Mouse (Mus musculus) bone marrow macrophage, adult 2 months (primary cell): ENCODE measurements around the gene Ptgr2. TPM values are rescaled to one million over a fixed set of nuclear protein-coding genes. Genes with fewer than 3 reads are reported as not detected.

Experiments used
- H3K27ac ChIP-seq: 2 replicates; pipeline ENCODE4 v1.5.1; 2012; ENCODE audit warnings: low read depth, low read length; ENCODE audit not compliant: insufficient read depth
- H3K4me1 ChIP-seq: 2 replicates; pipeline ENCODE4 v1.6.1; 2012; ENCODE audit warnings: low read length; ENCODE audit not compliant: control insufficient read depth, insufficient read depth
- H3K4me3 ChIP-seq: 2 replicates; pipeline ENCODE4 v1.5.1; 2012; ENCODE audit warnings: mild to moderate bottlenecking, low read length, moderate library complexity; ENCODE audit not compliant: insufficient read depth
- CTCF ChIP-seq: IDR thresholded peaks from 2 replicates; pipeline ENCODE4 v1.5.1; 2012; ENCODE audit warnings: low read depth, mild to moderate bottlenecking, low read length, moderate library complexity
- POLR2A ChIP-seq: IDR thresholded peaks from 2 replicates; pipeline ENCODE4 v1.6.1; 2012; ENCODE audit warnings: mild to moderate bottlenecking, low read depth, low read length, borderline replicate concordance
- polyA plus RNA-seq: library from polyadenylated mRNA; stranded (reverse); fragments of >200 nt; gene quantifications from 2 replicates; pipeline ENCODE4 v1.2.4, GENCODE M21; 2012; ENCODE audit not compliant: missing spikeins, insufficient read depth, insufficient read length

Ptgr2 gene
- polyA plus RNA-seq, 1 experiment, result 46.7 TPM

DNA sequence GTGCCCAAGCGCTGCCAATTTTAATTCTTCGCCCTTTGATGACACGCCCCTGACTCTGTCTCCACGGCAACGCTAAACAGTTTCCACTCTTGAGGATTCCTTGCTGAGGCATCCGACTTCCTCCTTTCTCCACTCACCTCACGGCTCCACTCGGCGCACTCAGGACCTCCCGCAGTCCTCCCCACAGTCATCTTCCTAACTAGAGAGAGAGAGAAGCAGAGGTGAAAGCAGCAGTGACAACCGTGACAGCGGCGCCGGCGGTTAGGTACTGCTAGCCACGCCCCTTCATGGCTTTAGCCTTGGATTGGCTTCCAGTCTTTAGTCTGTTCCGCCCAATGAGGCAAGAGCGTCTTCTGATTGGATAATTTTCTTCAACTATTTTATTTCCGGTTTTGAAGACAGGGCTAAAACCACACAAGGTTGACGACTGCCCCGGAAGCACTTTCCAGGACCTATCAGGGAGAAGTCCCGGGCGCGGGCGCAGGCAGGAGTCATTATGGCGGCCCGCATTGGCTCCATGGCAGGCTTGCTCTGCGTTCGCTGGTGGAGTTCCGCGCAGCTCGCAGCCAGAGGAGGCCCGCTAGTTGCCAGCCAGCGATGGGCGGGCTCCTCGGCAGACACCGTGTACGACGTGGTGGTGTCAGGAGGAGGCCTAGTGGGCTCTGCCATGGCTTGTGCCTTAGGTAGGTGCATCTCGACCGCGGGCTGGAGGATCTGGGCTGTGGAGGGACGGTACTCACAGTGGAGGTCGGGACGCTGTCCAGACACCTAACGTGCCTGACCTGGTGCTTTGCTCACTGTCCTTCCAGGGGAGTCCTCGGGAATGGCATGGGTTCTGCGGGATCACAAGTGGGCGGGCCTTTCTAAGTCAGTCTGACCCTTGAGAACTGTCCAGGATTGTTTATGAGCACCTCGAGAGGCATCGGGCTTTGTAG lies 76.8 kb downstream of the Ptgr2 start, which contains the start of the genes Coq6 and Fam161b:
Coq6 (plus strand) TSS at position 103 of the 935 bp plus-strand sequence.
Fam161b (minus strand) TSS at position 279 of the 935 bp plus-strand sequence.
- Histone ChIP-seq H3K4me1 (peaks cover 7% of the 10 kb centered on the region), H3K27ac (no peak within 1 kb of the TSS), H3K4me3 (peak within 1 kb of the TSS; percentile 93)
- TF ChIP-seq CTCF (no peak), POLR2A (0 out of 2 replicates have a peak, but pooled peaks have one; percentile 41)

DNA sequence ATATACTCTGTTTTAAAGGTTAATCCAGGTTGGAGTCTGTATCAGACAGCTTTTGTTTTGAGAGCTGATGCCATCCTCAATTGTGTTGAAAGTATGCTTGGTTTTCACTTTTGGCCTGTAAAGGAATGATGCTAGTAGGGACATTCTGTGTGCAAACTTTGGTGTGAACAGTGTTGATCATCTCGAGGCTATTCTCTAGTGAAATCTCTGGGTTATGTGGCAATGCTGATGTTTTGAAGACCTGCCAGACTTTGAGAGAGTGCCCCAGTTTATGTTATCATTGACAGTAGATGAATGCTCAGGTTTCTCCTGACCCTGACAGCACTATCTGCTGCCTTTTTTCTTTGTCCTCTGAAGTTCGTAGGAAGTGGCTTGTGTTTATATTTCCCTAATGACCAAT lies 77.8 kb downstream of the Ptgr2 start:
- H3K27ac ChIP-seq, result no peak overlapping the region
- peaks cover 7% of the 10 kb centered on the region for H3K4me1 ChIP-seq
- H3K4me3 ChIP-seq, result 0 out of 2 replicates have a peak overlapping the region, but pooled peaks have one; percentile 9
- no peak for TF ChIP-seq CTCF
- TF ChIP-seq POLR2A, result no peak

DNA sequence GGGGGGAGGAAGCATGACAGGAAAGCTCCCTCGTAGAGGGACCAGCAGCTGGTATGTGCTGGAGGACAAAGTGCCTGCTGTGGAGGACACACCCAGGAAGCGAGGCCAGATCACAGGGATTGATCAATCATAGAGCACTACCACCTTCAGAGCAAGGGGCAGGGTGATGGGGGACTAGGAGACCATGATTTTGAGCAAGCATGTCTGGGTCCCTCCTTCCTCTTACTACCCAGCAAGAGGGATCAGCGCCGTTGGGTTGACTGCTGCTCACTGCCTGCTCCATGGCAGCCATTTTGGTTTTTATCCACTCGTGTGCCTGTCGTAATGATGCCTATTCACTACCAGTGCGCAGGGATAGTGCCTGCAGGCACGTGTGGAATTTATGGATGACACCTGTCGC lies 79.3 kb downstream of the Ptgr2 start:
- no peak overlapping the region for H3K4me3 ChIP-seq
- H3K4me1 ChIP-seq, result peaks cover 7% of the 10 kb centered on the region
- H3K27ac ChIP-seq, result no peak overlapping the region
- TF ChIP-seq POLR2A, result no peak
- no peak for TF ChIP-seq CTCF

DNA sequence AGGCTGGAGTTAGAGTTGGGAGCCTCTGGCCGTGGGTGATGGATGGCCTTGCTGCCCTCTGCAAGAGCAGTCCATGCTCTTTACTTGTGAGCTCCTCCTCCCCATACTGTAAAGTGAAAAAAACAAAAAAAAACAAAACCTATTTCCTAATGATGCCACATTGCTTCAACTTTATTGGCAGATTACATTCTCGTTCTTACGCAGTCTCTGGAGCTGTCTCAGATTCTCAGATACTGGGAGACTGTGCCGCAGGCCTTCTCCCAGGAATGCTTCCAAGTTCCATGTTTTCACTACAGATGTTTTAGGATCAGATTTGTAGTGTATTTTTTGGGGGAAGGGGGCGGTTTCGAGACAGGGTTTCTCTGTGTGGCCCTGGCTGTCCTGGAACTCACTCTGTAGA lies 80.1 kb downstream of the Ptgr2 start:
- peaks cover 7% of the 10 kb centered on the region for H3K4me1 ChIP-seq
- no peak overlapping the region for H3K27ac ChIP-seq
- TF ChIP-seq CTCF, result no peak
- TF ChIP-seq POLR2A, result no peak
- H3K4me3 ChIP-seq, result no peak overlapping the region

Other genes with a start within 250 kb of the Ptgr2 start
- gene Acot4, start 246.9 kb upstream of the Ptgr2 start, polyA plus RNA-seq, result 0.09 and 0.36 TPM in 2 replicates
- not detected in 2 replicates for gene Gm49366, start 246.3 kb upstream of the Ptgr2 start, polyA plus RNA-seq
- not detected in 2 replicates for gene Acot3, start 233.1 kb upstream of the Ptgr2 start, polyA plus RNA-seq
- not detected in 2 replicates for gene Acot5, start 215.9 kb upstream of the Ptgr2 start, polyA plus RNA-seq
- 0.47 and 0.49 TPM in 2 replicates for gene Acot6, start 184.6 kb upstream of the Ptgr2 start, polyA plus RNA-seq
- gene Dnal1, start 170.9 kb upstream of the Ptgr2 start, polyA plus RNA-seq, result 3.9 TPM in 2 replicates
- 0.23 TPM in 1 of 2 replicates, not detected in the other for gene Pnma1, start 136.7 kb upstream of the Ptgr2 start, polyA plus RNA-seq
- 26.6 and 33.7 TPM in 2 replicates for gene Elmsan1, start 66.4 kb upstream of the Ptgr2 start, polyA plus RNA-seq
- 26.3 and 27.3 TPM in 2 replicates for gene Zfp410, start 31.6 kb downstream of the Ptgr2 start, polyA plus RNA-seq
- 7.1 and 10.5 TPM in 2 replicates for gene Coq6, start 76.4 kb downstream of the Ptgr2 start, polyA plus RNA-seq
- gene Fam161b, start 76.6 kb downstream of the Ptgr2 start, polyA plus RNA-seq, result 0.64 TPM in 2 replicates
- gene Entpd5, start 123.8 kb downstream of the Ptgr2 start, polyA plus RNA-seq, result 14.2 and 18.7 TPM in 2 replicates
- 0.90 and 1.2 TPM in 2 replicates for gene Bbof1, start 123.8 kb downstream of the Ptgr2 start, polyA plus RNA-seq
- gene Rnf113a2, start 132.0 kb downstream of the Ptgr2 start, polyA plus RNA-seq, result 17.9 and 18.2 TPM in 2 replicates
- 15.0 and 18.3 TPM in 2 replicates for gene Aldh6a1, start 165.8 kb downstream of the Ptgr2 start, polyA plus RNA-seq
- gene Lin52, start 166.2 kb downstream of the Ptgr2 start, polyA plus RNA-seq, result 10.3 and 13.7 TPM in 2 replicates